Mouse (Mus musculus) bone marrow macrophage, adult 2 months (primary cell): Measurements from ENCODE around the gene Spaca4.

ENCODE experiments used
- CTCF ChIP-seq: IDR thresholded peaks from 2 replicates; pipeline ENCODE4 v1.5.1; 2012; ENCODE audit warnings: low read depth, mild to moderate bottlenecking, low read length, moderate library complexity
- POLR2A ChIP-seq: IDR thresholded peaks from 2 replicates; pipeline ENCODE4 v1.6.1; 2012; ENCODE audit warnings: mild to moderate bottlenecking, low read depth, low read length, borderline replicate concordance

DNA sequence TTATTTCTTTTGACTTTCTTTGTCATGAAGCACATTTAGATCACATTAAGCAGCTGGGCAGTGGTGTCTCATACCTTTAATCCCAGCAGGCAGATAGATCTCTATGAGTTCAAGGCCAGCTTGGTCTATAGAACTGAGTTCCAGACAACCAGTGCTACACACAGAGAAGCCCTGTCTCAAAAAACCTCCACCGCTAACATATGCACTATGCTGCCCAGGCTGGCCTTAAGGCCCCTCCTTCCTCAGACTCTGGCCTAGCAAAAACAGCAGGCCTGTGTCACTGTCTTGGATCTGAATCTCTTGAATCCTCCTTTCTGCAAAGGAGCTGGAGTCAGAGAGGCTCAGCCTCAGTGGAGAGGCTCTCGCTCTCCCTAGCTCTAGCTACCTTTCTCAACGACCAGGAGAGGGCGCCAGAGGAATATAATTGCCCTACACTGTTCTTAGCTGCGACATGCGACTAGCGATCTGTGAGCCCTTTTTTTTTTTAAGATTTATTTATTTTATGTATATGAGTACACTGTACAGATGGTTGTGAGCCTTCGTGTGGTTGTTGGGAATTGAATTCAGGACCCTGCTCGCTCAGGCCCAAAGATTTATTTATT, 13.7 kb upstream of the Spaca4 start:
- TF ChIP-seq CTCF (peak; percentile 65), POLR2A (no peak)
